Mouse (Mus musculus) testis, adult 2 months (tissue): ENCODE data around the gene Ddx51.

Experiments
- CTCF ChIP-seq: fragments of 200-500 bp; IDR thresholded peaks from 2 replicates; pipeline ENCODE4 v1.5.1; 2012; ENCODE audit warnings: low read depth, mild to moderate bottlenecking, inconsistent platforms, low read length, moderate library complexity; ENCODE audit not compliant: control insufficient read depth, insufficient read depth, insufficient replicate concordance
- POLR2A ChIP-seq: fragments of 200-500 bp; IDR thresholded peaks from 2 replicates; pipeline ENCODE4 v1.6.1; 2012; ENCODE audit warnings: low read depth, mild to moderate bottlenecking, inconsistent platforms, low read length, moderate library complexity; ENCODE audit not compliant: control insufficient read depth

GRCm38 (mm10) chr5:110635951-110636707, 17.1 kb upstream of the Ddx51 start:
- TF ChIP-seq POLR2A (no peak), CTCF (no peak)
